Mouse (Mus musculus): ENCODE results near the gene Lrrc74a.

GRCm38 (mm10) chr12:86812782-86813181, 78.6 kb downstream of the Lrrc74a start:
- TF ChIP-seq POLR2A (IDR thresholded peaks at IDR 0.05; ENCODE audit: control insufficient read depth, low read depth, low read length) (no peak), CTCF (IDR thresholded peaks at IDR 0.05; ENCODE audit: control insufficient read depth, insufficient read depth, insufficient replicate concordance, low read depth, low read length) (no peak)
